Mouse (Mus musculus) midbrain, embryonic 14.5 days (tissue): ENCODE data around the gene Orai3. TPM values are rescaled to one million over a fixed set of nuclear protein-coding genes. Genes with fewer than 3 reads are reported as not detected.

Experiments
- ATAC-seq: fragments of 200-750 bp; cut with Nextera tagmentation; 2 replicates; pipeline ENCODE4 v1.8.0; 2017; ENCODE audit warnings: moderate number of reproducible peaks, moderate library complexity; ENCODE audit not compliant: low FRiP score, low TSS enrichment
- DNase-seq: peaks from one replicate; pipeline ENCODE4 v3.0.0-alpha.2; 2015
- H3K27ac ChIP-seq: fragments of 300-500 bp; sonication (generic); replicated peaks from 2 replicates; pipeline ENCODE4 v1.5.1; 2014; ENCODE audit warnings: mild to moderate bottlenecking, low read depth, low read length, moderate library complexity
- H3K27me3 ChIP-seq: fragments of 300-500 bp; sonication (generic); 2 replicates; pipeline ENCODE4 v1.6.1; 2014; ENCODE audit warnings: low read length, control low read depth, mixed read lengths; ENCODE audit not compliant: control insufficient read depth, insufficient read depth
- H3K36me3 ChIP-seq: fragments of 300-500 bp; sonication (generic); 2 replicates; pipeline ENCODE4 v1.6.1; 2014; ENCODE audit warnings: low read length, control low read depth; ENCODE audit not compliant: control insufficient read depth, insufficient read depth
- H3K4me1 ChIP-seq: fragments of 300-500 bp; sonication (generic); 2 replicates; pipeline ENCODE4 v1.6.1; 2014; ENCODE audit warnings: mild to moderate bottlenecking, antibody characterized with exemption, low read length, control low read depth; ENCODE audit not compliant: control insufficient read depth, insufficient read depth
- H3K4me2 ChIP-seq: fragments of 300-500 bp; sonication (generic); 2 replicates; pipeline ENCODE4 v1.6.1; 2014; ENCODE audit warnings: mild to moderate bottlenecking, low read length, moderate library complexity
- H3K4me3 ChIP-seq: fragments of 300-500 bp; sonication (generic); replicated peaks from 2 replicates; pipeline ENCODE4 v1.5.1; 2014; ENCODE audit warnings: low read depth, low read length
- H3K9ac ChIP-seq: fragments of 300-500 bp; sonication (generic); replicated peaks from 2 replicates; pipeline ENCODE4 v1.6.1; 2014; ENCODE audit warnings: mild to moderate bottlenecking, low read length, moderate library complexity
- H3K9me3 ChIP-seq: fragments of 300-500 bp; sonication (generic); 2 replicates; pipeline ENCODE4 v1.6.1; 2016; ENCODE audit warnings: low read length, control low read depth, mixed read lengths; ENCODE audit not compliant: control insufficient read depth
- WGBS: fragments of 180-500 bp; shearing (Covaris S2); extraction: QIAGEN DNeasy Blood & Tissue Kit; methylation state at CpG from one replicate; pipeline ENCODE4 v1.1.7; 2014; 5-methylcytosine and 5-hydroxymethylcytosine counted together
- polyA plus RNA-seq: library from polyadenylated mRNA; unstranded; fragments of >200 nt; fragmentation: Nextera tagmentation; extraction: Ambion mirVana; gene quantifications from 2 replicates; pipeline ENCODE4 v1.2.1, GENCODE M21; 2014

Gene Orai3
- polyA plus RNA-seq, 1 experiment from 2014 or later = 3.4 TPM

DNA sequence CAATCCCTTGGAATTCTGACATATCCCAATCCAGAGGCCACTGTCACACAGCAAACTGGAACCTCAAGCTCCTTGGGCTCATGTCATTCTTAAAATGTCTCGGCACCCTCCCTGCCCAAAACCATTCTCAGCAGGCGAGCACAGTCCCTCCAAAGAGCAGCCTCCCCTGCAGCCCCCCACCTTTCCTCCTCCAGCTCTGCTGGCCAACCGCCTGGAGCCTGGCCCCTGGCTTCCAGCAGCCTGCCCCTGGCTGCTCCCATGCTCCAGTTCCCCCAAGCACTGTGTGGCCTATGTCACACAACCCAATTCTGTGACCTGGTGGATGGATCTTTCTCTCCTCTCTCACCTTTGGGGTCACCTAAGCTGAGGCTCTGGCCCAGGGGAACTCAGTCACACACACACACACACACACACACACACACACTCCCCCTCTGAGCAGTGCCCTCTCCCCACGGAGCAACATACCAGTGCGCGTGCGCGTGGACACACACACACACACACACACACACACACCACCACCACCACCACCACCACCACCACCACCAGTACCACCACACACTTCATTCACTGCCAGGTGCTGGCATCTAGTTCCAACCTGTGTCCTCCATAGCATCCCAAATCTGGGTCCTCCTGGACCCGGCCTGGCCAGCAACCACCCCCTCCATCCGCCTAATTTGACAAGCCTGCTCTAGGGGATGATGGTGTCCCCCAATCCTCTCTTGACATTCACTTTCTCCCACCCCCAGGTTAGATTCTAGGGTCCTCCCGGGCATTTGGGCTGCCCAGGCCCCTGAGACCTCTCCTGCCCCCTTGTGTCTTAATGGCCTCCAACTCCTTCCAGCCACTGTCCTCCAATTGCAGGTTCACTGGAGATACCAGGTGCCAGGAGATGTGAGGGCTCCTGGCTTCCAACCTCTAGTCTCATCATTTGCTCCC lies 53.9 kb downstream of the Orai3 start:
- no peaks in the 10 kb centered on the region for H3K9me3 ChIP-seq
- peak overlapping the region; percentile 82 for H3K9ac ChIP-seq
- H3K4me2 ChIP-seq = peak overlapping the region; percentile 79
- peaks cover 16% of the 10 kb centered on the region for H3K4me1 ChIP-seq
- peak overlapping the region; percentile 89 for H3K27ac ChIP-seq
- no peaks in the 10 kb centered on the region for H3K27me3 ChIP-seq
- no peak; the same call in 1 of the 2 replicates for ATAC-seq
- DNase-seq = no peak
- peak overlapping the region; percentile 62 for H3K4me3 ChIP-seq
- H3K36me3 ChIP-seq = no peaks in the 10 kb centered on the region
- 45% methylated on average over 10 of the region's 11 CpGs for WGBS

DNA sequence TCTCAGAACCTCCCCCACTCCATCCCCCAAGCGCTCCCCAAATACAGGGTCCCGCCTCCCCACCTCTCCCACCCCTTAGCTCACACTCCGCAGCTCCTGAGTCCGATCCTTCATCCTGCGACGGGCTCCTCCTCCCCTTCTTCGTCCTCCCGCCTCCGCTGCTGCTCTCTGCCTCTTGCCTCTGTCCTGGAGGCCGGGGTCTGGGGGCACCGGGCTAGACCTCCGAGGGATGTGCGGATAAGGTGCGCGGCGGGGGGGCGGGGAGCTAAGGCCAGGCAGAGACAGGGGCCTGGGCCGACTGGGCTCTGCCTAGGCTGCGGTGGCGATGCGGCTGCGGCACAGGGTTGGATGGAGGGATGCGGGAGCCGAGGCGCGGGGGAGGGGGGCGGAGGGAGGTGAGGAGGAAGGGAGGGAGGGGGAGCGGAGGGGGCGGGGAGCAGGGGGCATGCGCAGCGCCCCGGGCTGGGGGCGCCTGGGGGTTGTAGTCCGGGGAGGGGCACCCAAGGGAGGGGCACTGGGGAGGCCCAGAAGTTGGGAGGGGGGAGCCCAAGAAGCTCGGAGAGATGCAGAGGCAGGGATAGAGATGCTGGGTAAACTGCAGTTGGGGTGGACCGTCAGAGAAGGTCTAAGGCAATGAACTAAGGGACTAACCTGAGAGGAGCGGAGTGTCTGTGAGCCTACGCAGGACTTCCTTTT lies 54.7 kb downstream of the Orai3 start, which contains the start of the genes Stx4a and Stx1b:
Gene Stx4a (plus strand): TSS at position 119 of the 696 bp plus-strand sequence.
Gene Stx1b (minus strand): TSS at position 374 of the 696 bp plus-strand sequence.
- Histone ChIP-seq H3K4me1 (peaks cover 16% of the 10 kb centered on the region), H3K4me2 (peak within 1 kb of the TSS; percentile 79), H3K9me3 (no peaks in the 10 kb centered on the region), H3K27me3 (no peaks in the 10 kb centered on the region), H3K4me3 (peak within 1 kb of the TSS; percentile 62), H3K27ac (peak within 1 kb of the TSS; percentile 89), H3K9ac (peak within 1 kb of the TSS; percentile 82), H3K36me3 (no peaks in the 10 kb centered on the region)
- DNase-seq (peak; percentile 91), ATAC-seq (peak; percentile 88)
- WGBS = 3% methylated on average over 38 of the region's 38 CpGs

Other genes starting within 250 kb of the Orai3 start
- gene Tmem265, start 208.4 kb upstream of the Orai3 start, polyA plus RNA-seq = 5.1 and 14.5 TPM in 2 replicates
- 54.8 and 61.6 TPM in 2 replicates for gene Phkg2, start 196.5 kb upstream of the Orai3 start, polyA plus RNA-seq
- 9.0 and 12.8 TPM in 2 replicates for gene Ccdc189, start 181.2 kb upstream of the Orai3 start, polyA plus RNA-seq
- gene Rnf40, start 181.0 kb upstream of the Orai3 start, polyA plus RNA-seq = 40.7 and 45.0 TPM in 2 replicates
- gene Zfp629, start 154.0 kb upstream of the Orai3 start, polyA plus RNA-seq = 22.4 and 31.6 TPM in 2 replicates
- 47.2 and 54.0 TPM in 2 replicates for gene Bcl7c, start 60.9 kb upstream of the Orai3 start, polyA plus RNA-seq
- 3.5 and 4.3 TPM in 2 replicates for gene Ctf1, start 57.1 kb upstream of the Orai3 start, polyA plus RNA-seq
- 0.12 and 0.16 TPM in 2 replicates for gene Ctf2, start 37.6 kb upstream of the Orai3 start, polyA plus RNA-seq
- gene Fbxl19, start 25.3 kb upstream of the Orai3 start, polyA plus RNA-seq = 7.4 and 15.2 TPM in 2 replicates
- gene Setd1a, start 6.9 kb downstream of the Orai3 start, polyA plus RNA-seq = 24.0 and 27.3 TPM in 2 replicates
- not detected in 2 replicates for gene Gm49388, start 15.8 kb downstream of the Orai3 start, polyA plus RNA-seq
- gene Hsd3b7, start 30.8 kb downstream of the Orai3 start, polyA plus RNA-seq = 6.0 and 7.1 TPM in 2 replicates
- 8.7 and 11.8 TPM in 2 replicates for gene Stx4a, start 54.5 kb downstream of the Orai3 start, polyA plus RNA-seq
- 30.8 and 46.9 TPM in 2 replicates for gene Stx1b, start 54.7 kb downstream of the Orai3 start, polyA plus RNA-seq
- gene Zfp646, start 106.4 kb downstream of the Orai3 start, polyA plus RNA-seq = 13.2 and 15.5 TPM in 2 replicates
- 32.0 and 42.3 TPM in 2 replicates for gene Zfp668, start 107.0 kb downstream of the Orai3 start, polyA plus RNA-seq
- 0.80 and 1.1 TPM in 2 replicates for gene Prss53, start 121.2 kb downstream of the Orai3 start, polyA plus RNA-seq
- gene Gm21974, start 125.6 kb downstream of the Orai3 start, polyA plus RNA-seq = not detected in 2 replicates
- gene Vkorc1, start 125.8 kb downstream of the Orai3 start, polyA plus RNA-seq = 53.2 and 64.0 TPM in 2 replicates
- gene Bckdk, start 134.3 kb downstream of the Orai3 start, polyA plus RNA-seq = 66.1 and 77.3 TPM in 2 replicates
- 44.1 and 51.2 TPM in 2 replicates for gene Kat8, start 142.7 kb downstream of the Orai3 start, polyA plus RNA-seq
- gene Prss8, start 160.3 kb downstream of the Orai3 start, polyA plus RNA-seq = 0.28 TPM in 1 of 2 replicates, not detected in the other
- gene Prss36, start 176.9 kb downstream of the Orai3 start, polyA plus RNA-seq = 10.4 and 12.0 TPM in 2 replicates
- gene Fus, start 197.6 kb downstream of the Orai3 start, polyA plus RNA-seq = 47.9 and 66.9 TPM in 2 replicates
- gene Pycard, start 224.1 kb downstream of the Orai3 start, polyA plus RNA-seq = 4.4 and 7.5 TPM in 2 replicates
- gene Trim72, start 234.1 kb downstream of the Orai3 start, polyA plus RNA-seq = not detected in 2 replicates